Mouse (Mus musculus) myocyte (in vitro differentiated cells): ENCODE results near the gene Dnah7a.

ENCODE experiments used
- E2F4 ChIP-seq: IDR thresholded peaks from one replicate; pipeline ENCODE4 v1.6.1; 2011; ENCODE audit warnings: mild to moderate bottlenecking, control low read depth, moderate library complexity; ENCODE audit not compliant: insufficient read depth
- MAX ChIP-seq: IDR thresholded peaks from one replicate; pipeline ENCODE4 v1.6.1; 2011; ENCODE audit warnings: low read depth, mild to moderate bottlenecking, control low read depth
- MYOD1 ChIP-seq, 3 experiments: IDR thresholded peaks; one replicate each; pipeline ENCODE4 v1.6.1; 2011; ENCODE audit warnings: control low read depth in 2 of 3, low read depth in 2 of 3, mild to moderate bottlenecking in 2 of 3, moderate library complexity in 1 of 3; ENCODE audit not compliant: insufficient read length in 2 of 3, control insufficient read depth in 1 of 3
- MYOG ChIP-seq, 3 experiments: IDR thresholded peaks; one replicate each; pipeline ENCODE4 v1.6.1; 2011; ENCODE audit warnings: control low read depth in 2 of 3, low read depth in 2 of 3, mild to moderate bottlenecking in 2 of 3; ENCODE audit not compliant: insufficient read length in 2 of 3, control insufficient read depth in 1 of 3, insufficient read depth in 1 of 3
- POLR2A ChIP-seq: IDR thresholded peaks from one replicate; pipeline ENCODE4 v1.6.1; 2011; ENCODE audit warnings: low read depth, mild to moderate bottlenecking, control low read depth, moderate library complexity; ENCODE audit not compliant: insufficient read length
- POLR2AphosphoS2 ChIP-seq: IDR thresholded peaks from one replicate; pipeline ENCODE4 v1.6.1; 2011; ENCODE audit warnings: low read depth, control low read depth; ENCODE audit not compliant: insufficient read length
- REST ChIP-seq: IDR thresholded peaks from one replicate; pipeline ENCODE4 v1.6.1; 2011; ENCODE audit warnings: mild to moderate bottlenecking, control low read depth, moderate library complexity; ENCODE audit not compliant: insufficient read depth, insufficient read length
- TCF12 ChIP-seq: IDR thresholded peaks from one replicate; pipeline ENCODE4 v1.6.1; 2011; ENCODE audit warnings: mild to moderate bottlenecking, control low read depth; ENCODE audit not compliant: poor library complexity, insufficient read depth, severe bottlenecking
- USF1 ChIP-seq: IDR thresholded peaks from one replicate; pipeline ENCODE4 v1.6.1; 2011; ENCODE audit warnings: low read depth, mild to moderate bottlenecking, control low read depth, moderate library complexity

DNA sequence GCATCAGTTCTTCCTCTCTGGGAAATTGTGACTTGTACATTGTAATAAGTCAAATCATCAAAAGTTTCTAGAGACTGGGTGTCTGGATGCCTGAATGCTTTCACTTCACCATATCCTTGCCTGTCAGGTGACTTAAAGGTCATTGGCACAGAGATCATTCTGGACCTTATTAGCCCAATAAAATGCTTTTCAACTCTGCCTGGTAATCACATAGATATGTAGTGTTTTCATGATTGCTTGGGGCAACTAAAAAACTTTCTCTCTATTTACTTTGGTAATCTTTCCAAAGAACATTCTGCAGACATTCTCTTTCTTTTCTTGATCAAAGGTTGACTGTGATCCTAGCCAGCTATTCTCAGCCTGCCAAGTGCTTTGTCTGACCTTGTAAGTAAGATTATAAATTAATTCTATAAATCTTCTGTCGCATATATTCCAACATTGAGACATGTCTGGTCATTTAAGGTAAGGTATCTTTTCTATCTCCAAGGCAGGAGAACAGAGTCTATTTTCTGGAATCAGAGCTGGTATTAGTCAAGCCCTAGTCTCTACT lies 9.5 kb upstream of the Dnah7a start:
- TF ChIP-seq POLR2A (no peak), MAX (no peak), POLR2AphosphoS2 (no peak), TCF12 (no peak), E2F4 (no peak), REST (no peak), USF1 (no peak), MYOD1 (IDR thresholded peaks at IDR 0.05; ENCODE audit: control insufficient read depth in 1 of 3, insufficient read length in 2 of 3, low read depth in 2 of 3) (no peak), MYOG (IDR thresholded peaks at IDR 0.05; ENCODE audit: control insufficient read depth in 1 of 3, insufficient read depth in 1 of 3, insufficient read length in 2 of 3, low read depth in 2 of 3) (no peak)
